Mouse (Mus musculus): ENCODE measurements around the gene Fuca1.

GRCm38 (mm10) chr4:135926861-135927260 lies 6.3 kb downstream of the Fuca1 start:
- no peak for TF ChIP-seq CTCF (IDR thresholded peaks at IDR 0.05; ENCODE audit: control insufficient read depth, insufficient read depth, low read length)
- no peak for TF ChIP-seq POLR2A (IDR thresholded peaks at IDR 0.05; ENCODE audit: borderline replicate concordance, control insufficient read depth, low read depth, low read length)

Data from bone marrow, adult 2 months (tissue).